Mouse (Mus musculus): Measurements from ENCODE around the gene Zfand3.

The Zfand3 gene

GRCm38 (mm10) chr17:30004203-30005102 lies at the start of gene Zfand3:
TSS of gene Zfand3 (plus strand) at chr17:30004733.
- DNase-seq: peak; percentile 96

- DNase-seq: no peak
Measured at GRCm38 (mm10) chr17:29955880-29956279, 48.7 kb upstream of the Zfand3 start.

- peak; percentile 25 for DNase-seq
Measured at GRCm38 (mm10) chr17:29963730-29964259, 40.7 kb upstream of the Zfand3 start.

DNA sequence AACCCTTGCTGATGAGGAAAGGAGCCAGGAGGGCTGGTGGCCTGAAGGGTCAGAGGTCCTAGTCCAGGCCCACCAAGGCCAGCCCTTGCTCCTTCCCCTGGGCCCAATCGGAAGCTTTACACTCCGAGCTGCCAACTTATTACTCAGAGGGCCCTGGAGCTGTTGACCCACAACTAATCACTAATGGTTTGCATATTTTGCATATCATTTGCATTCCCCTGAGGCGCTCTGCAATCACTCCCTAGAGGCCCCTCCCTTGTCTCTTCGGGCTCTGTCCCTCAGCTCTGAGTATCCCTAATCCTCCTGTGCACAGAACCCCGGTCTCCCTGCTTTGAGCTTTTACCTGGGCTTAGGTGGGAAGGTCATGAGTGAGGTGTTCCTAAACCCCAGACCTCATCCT lies 39.0 kb upstream of the Zfand3 start:
- DNase-seq: no peak

DNA sequence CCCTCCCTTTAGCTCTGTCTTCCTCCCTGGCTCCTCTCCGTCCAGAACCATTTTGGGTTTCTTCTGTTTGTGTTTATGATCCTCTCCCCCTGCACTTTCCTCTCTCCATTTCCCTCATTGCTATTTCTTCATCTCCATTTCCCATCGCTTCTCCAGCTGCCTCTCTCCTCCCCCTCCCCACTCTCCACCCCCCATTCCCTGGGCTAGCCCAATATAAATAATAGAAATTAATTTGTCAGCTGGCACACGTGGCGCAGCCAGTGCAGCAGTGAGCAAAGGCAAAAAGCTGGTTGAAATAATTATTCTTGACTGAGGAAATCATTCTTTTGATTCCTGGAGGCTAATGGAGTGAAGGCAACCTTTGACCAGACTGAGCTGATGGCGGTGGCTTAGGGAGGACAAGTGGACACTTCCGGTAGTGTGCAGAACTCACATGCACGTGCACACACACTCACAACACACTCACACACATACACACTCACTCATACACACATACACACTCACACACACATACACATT lies 34.4 kb upstream of the Zfand3 start, which contains the start of gene Mdga1:
Gene Mdga1, minus strand, starts transcription at position 51 of the 519 bp plus-strand sequence.
- no peak for DNase-seq

DNA sequence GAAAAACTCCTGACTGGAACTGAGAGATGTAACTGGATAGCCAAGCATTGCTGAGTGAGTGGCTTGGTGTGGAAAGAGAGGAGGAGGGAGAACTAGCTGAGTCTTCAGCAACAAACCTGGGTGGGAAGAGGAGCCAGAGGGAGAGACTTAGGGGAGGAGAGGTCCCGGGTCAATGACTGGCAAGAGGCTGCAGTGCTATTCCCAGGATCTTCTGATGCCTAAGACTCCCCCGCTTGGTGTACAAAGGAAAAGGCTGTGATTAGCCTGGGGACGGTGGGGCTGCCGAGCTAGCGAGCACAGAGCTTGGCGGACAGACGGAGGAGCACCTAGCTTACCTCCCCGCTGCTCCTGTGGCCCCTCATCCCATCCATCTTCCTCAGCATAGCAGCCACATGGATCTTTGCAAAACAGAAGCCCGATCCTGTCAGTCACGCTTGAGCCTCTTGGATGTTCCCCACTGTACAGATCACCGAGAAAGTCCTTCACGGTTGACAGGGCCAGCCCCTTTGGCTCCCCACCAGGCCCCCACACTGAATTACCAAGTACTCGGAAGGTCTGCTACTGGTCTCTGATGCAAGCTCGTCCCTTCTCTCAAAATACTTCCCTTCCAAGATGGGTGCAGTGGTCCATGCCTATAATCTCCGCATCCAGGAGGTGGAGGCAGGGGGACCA lies 32.6 kb upstream of the Zfand3 start:
- DNase-seq: no peak

- DNase-seq: no peak
Measured at GRCm38 (mm10) chr17:29973226-29973625, 31.3 kb upstream of the Zfand3 start.

DNA sequence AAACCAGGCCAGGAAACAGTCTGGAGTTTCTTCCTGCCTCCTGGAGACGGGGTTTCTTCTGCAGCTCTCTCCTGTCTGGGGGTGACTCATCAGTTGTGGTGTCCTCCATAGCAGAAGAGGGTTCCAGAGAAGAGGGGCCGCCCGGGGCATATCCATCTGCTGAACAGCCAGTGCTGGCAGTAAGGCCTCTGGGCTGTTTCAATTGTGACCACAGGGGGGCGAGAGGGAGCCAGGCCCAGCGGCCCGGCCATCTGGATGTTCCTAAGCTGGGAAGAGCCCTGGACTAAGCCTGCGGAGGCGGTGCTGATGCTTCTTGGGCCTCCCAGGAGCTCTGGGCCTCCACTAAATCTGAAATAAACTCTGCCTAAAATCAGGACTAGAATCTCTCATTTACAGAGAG lies 28.8 kb upstream of the Zfand3 start:
- DNase-seq: peak; percentile 86

DNA sequence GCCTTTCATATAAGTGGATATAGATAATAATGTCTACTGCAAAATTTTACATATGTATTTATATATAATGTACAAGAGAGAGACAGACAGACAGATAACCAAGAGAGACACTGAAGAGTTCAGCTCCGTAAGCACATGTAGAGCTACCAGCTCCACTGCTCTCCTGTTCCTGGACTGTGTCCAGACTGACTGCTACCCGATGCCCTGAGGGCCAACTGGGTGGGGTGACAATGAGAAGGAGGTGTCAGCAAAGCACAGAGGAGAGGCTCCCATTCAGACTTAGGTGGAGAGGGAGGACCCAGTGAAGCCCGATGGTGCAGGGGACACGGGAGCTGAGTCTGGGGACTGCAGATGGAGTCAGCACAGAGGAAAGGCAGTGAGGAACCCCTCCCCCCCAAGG lies 25.5 kb upstream of the Zfand3 start:
- no peak for DNase-seq

- DNase-seq: no peak
Measured at GRCm38 (mm10) chr17:29979841-29980240, 24.7 kb upstream of the Zfand3 start.

DNA sequence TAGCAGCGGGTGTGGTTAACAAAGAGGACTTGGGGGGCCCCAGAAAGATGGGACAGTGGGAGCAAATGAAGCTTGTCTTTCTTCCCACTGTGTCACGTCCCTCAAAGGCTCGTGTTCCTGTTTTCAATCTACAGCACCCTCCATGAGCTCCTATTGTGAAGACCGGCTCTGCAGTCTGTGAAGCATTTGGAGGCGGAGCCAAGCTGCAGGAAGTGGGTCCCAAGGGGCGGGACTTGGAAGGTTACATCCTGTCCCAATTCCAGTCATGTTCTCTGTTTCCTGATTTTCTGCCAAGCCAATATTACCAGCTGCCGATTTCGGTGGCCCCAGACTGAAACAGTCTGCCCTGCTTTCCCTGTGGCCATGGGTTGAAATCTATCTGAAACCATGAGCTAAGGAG lies 23.0 kb upstream of the Zfand3 start:
- no peak for DNase-seq

DNA sequence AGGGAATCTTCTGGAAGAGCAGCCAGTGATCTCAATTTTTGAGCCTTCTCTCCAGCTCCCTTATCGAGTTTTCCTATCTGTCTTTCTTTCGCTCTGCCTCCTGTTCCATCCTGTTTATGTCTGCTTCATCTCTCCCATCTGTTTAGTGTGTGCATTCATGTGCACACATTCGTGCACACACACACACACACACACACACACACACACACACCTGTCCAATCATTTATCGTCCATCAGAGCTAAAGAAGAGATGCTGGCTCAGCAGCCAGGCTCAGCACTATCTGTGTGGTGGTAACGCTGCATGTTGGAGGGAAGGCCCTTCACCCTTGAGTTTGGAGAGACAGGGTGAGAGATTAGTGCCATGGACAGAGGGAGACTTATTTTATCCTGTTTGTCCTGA lies 21.3 kb upstream of the Zfand3 start:
- no peak for DNase-seq

- DNase-seq: no peak
Measured at GRCm38 (mm10) chr17:29984931-29985330, 19.6 kb upstream of the Zfand3 start.

- DNase-seq: peak; percentile 64
Measured at GRCm38 (mm10) chr17:29985534-29985933, 19.0 kb upstream of the Zfand3 start.

- DNase-seq: no peak
Measured at GRCm38 (mm10) chr17:29988141-29988540, 16.4 kb upstream of the Zfand3 start.

GRCm38 (mm10) chr17:29989653-29990052 lies 14.9 kb upstream of the Zfand3 start:
- DNase-seq: no peak

GRCm38 (mm10) chr17:29990136-29990535 lies 14.4 kb upstream of the Zfand3 start:
- no peak for DNase-seq

DNA sequence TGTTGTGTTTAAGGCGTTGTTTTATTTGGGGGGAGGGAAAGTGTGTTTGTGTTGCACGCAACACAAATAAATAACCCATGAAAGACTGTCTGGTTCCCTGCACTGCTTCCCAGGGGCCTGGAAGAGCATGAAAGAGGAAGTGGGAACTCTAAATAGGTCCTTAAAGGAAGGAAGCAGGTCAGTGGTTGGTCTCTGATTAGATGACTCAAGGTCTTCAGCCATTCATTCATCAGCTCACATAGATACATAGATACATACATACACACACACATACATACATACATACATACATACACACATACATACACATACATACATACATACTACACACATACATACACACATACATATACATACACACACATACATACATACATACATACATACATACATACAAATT lies 13.7 kb upstream of the Zfand3 start:
- no peak for DNase-seq

GRCm38 (mm10) chr17:29993488-29993887 lies 11.0 kb upstream of the Zfand3 start:
- no peak for DNase-seq

- DNase-seq: no peak
Measured at GRCm38 (mm10) chr17:29994011-29994410, 10.5 kb upstream of the Zfand3 start.

DNA sequence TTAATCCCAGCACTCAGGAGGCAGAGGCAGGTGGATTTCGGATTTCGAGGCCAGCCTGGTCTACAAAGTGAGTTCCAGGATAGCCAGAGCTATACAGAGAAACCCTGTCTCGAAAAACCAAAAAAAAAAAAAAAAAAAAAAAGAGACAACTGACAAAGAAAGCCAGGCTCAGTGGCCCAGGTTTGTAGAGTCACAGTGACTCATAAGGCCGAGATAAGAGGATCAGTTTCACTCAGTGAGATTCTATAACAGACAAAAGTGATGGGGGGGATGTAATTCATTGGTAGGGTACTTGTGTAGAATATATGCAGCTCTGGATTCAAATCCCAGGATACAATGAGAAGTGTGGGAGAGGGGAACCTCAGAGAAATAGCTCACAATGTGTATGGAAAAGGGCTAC lies 10.1 kb upstream of the Zfand3 start:
- DNase-seq: no peak

GRCm38 (mm10) chr17:29995986-29996385 lies 8.5 kb upstream of the Zfand3 start:
- no peak for DNase-seq

DNA sequence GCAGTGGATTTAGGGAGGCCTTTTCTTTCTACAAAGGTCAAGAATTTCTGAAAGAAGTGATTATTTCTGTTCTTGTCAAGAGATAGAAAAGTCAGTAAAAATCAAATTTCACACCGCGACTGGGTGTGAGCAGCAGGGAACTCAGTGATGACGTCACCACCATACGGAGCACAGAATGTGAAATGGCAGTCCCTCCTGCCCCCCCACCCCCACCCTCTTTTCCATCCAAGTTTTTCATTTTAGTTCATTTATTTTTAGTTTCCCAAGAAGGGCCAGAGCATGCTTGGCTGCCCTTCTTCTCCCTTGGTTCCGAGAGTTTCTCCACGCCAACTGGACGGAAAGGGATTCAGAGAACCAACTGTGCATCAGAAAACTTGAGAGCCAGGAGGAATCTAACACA lies 6.8 kb upstream of the Zfand3 start:
- DNase-seq: no peak
